Mouse (Mus musculus): ENCODE measurements around the gene Sult1e1.

Gene Sult1e1

GRCm38 (mm10) chr5:87591494-87591893, at the start of gene Sult1e1:
Gene Sult1e1 (minus strand): TSS chr5:87591594.
- no peak for DNase-seq (ENCODE audit: low spot score)

GRCm38 (mm10) chr5:87622681-87623080, 31.3 kb upstream of the Sult1e1 start:
- DNase-seq (ENCODE audit: low spot score): no peak

GRCm38 (mm10) chr5:87615128-87615390, 23.7 kb upstream of the Sult1e1 start:
- DNase-seq (ENCODE audit: low spot score): no peak

- DNase-seq (ENCODE audit: low spot score): no peak
Measured at GRCm38 (mm10) chr5:87614364-87615127, 23.2 kb upstream of the Sult1e1 start.

DNA sequence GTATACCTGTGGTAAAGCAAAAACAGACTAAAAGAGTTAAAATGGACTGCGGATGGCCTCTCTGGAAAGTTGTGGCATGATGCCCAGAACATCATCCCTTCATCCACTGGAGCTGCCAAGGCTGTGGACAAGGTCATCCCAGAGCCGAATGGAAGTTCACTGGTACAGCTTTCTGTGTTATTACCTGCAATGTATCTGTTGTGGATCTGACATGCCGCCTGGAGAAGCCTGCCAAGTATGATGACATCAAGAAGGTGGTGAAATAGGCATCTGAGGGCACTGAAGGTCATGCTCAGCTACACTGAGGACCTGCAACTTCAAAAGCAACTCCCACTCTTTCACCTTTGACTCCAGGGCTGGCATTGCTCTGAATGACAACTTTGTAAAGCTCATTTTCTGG, 9.6 kb upstream of the Sult1e1 start:
- no peak for DNase-seq (ENCODE audit: low spot score)

GRCm38 (mm10) chr5:87597891-87598290, 6.5 kb upstream of the Sult1e1 start:
- DNase-seq (ENCODE audit: low spot score): no peak

DNA sequence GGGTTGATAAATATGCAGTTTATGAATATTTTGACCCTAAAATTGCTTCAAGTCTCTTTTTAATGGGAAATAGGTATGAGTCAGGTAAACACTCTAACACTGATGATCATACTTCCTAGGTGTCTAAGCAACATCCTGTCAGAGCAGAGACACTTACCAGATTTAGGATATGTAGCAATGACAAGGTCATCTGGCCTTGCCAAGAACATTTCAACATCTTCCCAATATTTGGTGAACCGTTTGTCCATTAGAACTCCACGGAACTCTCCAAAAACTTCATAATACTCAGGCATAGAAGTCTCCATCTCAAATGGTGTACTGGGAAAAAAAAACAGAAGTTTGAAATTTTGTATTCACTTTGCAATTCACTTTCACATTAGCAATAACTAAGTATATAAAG, 1.5 kb downstream of the Sult1e1 start:
- no peak for DNase-seq (ENCODE audit: low spot score)

DNA sequence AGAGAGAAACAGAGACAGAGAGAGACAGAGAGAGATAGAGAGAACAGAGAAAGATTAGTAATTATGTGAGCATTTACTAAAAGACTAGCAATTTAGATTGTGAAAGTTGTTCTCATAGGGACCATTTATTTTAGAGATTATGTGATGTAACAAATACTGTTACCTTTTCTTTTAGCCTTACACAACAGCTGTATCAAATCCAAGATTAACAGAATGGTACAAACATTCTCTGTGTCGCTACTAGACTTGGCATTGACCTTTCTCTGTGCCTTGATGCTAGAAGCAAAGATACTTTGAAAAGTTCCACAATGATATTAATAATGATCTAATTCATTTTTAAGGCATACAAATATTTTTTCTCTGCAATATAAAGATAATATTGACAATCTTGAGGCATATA, 11.0 kb downstream of the Sult1e1 start:
- DNase-seq (ENCODE audit: low spot score): no peak

- DNase-seq (ENCODE audit: low spot score): no peak
Measured at GRCm38 (mm10) chr5:87574174-87574573, 17.2 kb downstream of the Sult1e1 start.

GRCm38 (mm10) chr5:87573490-87573889, 17.9 kb downstream of the Sult1e1 start:
- DNase-seq (ENCODE audit: low spot score): no peak

- no peak for DNase-seq (ENCODE audit: low spot score)
Measured at GRCm38 (mm10) chr5:87572781-87573180, 18.6 kb downstream of the Sult1e1 start.

GRCm38 (mm10) chr5:87568845-87569244, 22.5 kb downstream of the Sult1e1 start, which contains the start of gene Sult1d1:
Gene Sult1d1 (minus strand): TSS chr5:87569027.
- no peak for DNase-seq (ENCODE audit: low spot score)

- no peak for DNase-seq (ENCODE audit: low spot score)
Measured at GRCm38 (mm10) chr5:87567306-87567705, 24.1 kb downstream of the Sult1e1 start.

GRCm38 (mm10) chr5:87562966-87563365, 28.4 kb downstream of the Sult1e1 start:
- DNase-seq (ENCODE audit: low spot score): no peak

DNA sequence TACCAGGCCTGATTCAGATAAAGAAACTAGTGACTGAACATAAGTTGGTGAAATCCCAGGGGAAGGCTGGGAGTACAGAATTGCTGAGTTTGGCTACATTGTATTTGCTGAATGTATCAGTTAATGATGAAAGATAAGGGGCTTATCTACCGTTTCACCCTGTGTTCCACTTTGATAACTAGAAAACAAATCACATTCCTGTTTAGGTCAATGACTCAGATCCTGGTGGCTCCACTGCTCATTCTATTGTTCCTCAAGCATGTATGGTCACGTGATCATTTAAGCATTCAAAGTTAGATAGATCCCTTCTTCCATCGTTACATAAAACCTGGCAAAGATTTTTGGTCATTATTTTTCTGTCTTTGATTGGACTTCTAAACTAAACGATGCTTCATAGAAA, 28.9 kb downstream of the Sult1e1 start:
- DNase-seq (ENCODE audit: low spot score): no peak

DNA sequence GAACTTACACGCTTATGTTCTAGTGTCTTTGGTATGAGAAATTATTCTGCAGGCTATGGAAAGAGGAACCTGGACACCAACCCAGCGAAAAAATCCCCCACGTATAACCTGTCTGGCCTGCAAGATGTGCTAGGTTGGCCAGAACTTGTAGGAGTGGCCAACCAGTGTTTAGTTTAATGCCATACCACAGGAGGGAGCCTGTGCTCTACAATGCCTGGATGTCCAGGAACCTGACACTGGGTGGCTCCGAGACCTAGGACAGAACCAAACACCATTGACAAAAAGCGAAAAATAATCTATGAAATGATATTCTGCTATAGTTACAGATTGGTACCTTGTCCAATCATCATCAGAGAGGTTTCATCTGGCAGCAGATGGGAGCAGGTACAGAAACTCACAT, 31.2 kb downstream of the Sult1e1 start:
- no peak for DNase-seq (ENCODE audit: low spot score)

DNA sequence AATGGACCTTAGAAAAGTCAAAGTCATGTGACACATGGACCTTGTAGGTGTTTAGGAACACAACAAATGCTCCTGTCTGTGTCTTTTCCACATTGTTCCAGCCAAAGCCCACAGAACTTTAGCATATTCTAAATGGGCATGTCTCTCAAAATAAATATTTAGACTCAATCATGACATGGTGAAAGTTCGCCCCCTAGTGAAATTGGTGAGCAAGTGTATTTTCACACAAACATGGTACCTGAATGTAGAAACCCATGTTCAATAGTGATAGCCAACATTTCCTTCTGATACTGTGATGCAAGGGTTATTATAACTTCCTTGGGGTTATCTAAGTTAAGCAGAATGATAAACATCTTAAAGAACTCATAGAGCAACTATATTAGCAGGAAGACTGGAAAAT, 40.5 kb downstream of the Sult1e1 start:
- no peak for DNase-seq (ENCODE audit: low spot score)

DNA sequence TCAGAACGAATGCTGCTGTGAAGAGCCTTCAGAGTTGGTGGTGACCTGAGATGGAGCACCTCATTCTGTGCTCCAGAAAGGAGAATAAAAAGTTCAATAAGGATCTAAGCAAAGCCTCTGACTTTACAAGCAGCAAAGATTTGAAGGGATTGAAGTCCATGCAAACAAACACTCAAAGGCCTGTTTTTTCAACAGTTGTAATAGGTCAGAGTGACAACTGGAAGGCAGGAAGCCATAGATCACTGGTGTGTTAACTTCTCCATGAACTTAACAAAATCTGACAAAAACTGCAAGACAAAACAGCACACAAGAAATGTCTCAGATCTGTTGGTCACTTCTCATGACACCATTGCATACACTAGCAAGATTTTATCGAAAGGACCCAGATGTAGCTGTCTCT, 53.3 kb downstream of the Sult1e1 start, which contains the start of gene Sult1b1:
Gene Sult1b1, minus strand, starts transcription at position 85 of the 400 bp plus-strand sequence.
- DNase-seq (ENCODE audit: low spot score): no peak

DNA sequence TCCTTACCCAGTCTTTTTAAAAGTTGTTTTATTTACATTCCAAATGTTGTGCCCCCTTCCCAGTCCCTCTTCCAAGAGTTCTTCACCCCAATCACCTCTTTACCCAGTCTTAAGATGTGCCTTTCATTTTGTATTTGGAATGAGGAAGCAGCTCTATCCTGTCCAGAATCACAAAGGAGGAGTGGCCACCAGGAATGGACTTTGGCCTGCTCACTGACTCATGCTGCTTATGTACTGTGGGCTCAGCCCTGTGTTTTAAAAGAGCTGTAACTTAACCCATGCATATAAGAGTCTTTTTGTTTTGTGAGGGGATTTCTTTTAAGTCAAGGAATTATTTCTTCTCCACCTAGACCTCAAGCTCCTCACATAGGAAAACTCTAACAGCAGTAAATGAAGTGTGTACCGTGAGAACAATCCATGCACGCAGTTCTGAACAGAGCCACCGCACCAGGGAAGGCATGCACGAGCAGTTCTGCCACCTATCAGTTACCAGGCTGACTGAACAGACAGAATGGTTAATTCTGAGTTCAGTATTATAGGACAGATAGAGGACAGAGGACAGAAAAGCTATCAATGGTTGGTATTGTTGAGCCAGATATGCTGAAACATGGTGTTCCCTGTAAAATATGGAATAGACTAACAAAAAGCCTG, 55.3 kb downstream of the Sult1e1 start:
- DNase-seq (ENCODE audit: low spot score): no peak

- DNase-seq (ENCODE audit: low spot score): no peak
Measured at GRCm38 (mm10) chr5:87532288-87532687, 59.1 kb downstream of the Sult1e1 start.

Data from left cerebral cortex, adult 11 months (tissue).